Mouse (Mus musculus) retina, postnatal 7 days (tissue): Measurements from ENCODE around the gene Plrg1.

ENCODE experiments used
- DNase-seq: peaks from one replicate; pipeline ENCODE4 v3.0.0-alpha.2; 2012; ENCODE audit warnings: low read depth, low spot score

Plrg1 gene

DNA sequence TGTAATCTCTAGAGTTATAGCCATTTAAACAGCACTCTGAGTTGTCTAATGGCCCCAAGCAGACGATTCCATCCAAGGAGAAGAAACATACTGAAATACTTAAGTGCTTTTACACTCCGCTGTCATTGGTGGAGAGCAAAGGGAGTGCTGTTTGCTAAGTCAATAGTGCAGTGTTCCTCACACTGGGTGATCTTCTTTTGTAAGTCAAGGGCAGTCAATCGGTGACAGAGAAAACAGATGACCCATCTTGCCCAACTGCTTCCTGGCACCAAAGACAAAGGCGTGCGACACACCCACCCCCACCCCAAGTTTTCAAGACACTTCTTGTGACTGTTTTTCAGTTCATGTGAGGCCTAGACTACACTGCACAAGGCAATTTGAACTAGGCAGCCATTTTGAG lies 3.2 kb upstream of the Plrg1 start:
- DNase-seq: no peak

- DNase-seq: no peak
These were observed 2.2 kb upstream of the Plrg1 start for GRCm38 (mm10) chr3:83053126-83053525.

GRCm38 (mm10) chr3:83053758-83054157 lies 1.6 kb upstream of the Plrg1 start:
- peak; percentile 31 for DNase-seq

- DNase-seq: no peak
These were observed 563 bp upstream of the Plrg1 start for GRCm38 (mm10) chr3:83054759-83055158.

- no peak for DNase-seq
These were observed 1.7 kb downstream of the Plrg1 start for GRCm38 (mm10) chr3:83057046-83057445.

- no peak for DNase-seq
These were observed 12.6 kb downstream of the Plrg1 start for GRCm38 (mm10) chr3:83067920-83068319.

GRCm38 (mm10) chr3:83068869-83069268 lies 13.5 kb downstream of the Plrg1 start:
- no peak for DNase-seq

GRCm38 (mm10) chr3:83070231-83070630 lies 14.9 kb downstream of the Plrg1 start:
- no peak for DNase-seq

GRCm38 (mm10) chr3:83076563-83076962 lies 21.2 kb downstream of the Plrg1 start:
- DNase-seq: no peak

GRCm38 (mm10) chr3:83080567-83081055 lies 25.3 kb downstream of the Plrg1 start:
- peak; percentile 46 for DNase-seq

DNA sequence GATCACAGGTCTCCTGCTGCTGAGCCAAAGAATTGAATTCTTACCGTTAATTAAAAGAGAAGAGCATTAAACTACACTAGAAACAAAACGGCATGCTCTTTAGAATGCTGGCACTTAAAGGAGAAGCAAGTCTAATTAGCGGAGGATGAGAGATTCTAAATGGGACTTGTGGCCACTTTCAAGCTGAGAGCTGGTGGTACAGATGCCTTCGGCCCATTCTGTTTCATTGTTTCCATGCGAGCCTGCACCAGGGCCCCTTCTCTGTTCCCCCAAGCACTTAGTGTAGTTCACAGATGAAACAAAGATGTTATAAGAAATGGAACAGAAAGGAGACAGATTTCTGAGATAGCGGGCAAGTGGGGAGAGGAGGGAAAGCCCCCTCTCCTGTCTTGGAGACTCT lies 42.3 kb downstream of the Plrg1 start:
- DNase-seq: no peak

DNA sequence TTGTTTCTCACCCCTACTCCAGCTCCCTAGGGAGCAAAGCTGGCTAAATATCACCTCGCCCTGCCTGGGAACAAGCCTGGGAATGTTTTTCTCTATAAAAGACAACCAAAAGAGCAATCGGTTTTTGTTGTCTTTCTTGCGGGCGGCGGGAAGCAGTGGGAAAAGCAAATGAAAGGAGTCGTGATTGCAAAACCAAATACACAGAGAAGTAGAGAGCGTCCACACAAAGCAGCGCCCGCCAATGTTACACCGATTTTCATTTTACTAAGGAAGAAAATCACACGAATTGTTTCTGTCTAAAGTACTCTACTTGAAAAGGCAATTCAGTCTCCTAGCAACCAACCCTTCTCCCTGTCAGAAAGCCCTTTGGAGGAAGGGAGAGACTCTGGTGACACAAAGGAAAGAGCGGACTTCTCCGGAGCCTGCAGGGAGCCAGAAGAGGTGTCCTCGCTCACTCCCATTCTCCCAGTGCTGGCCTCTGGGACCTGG lies 43.3 kb downstream of the Plrg1 start:
- no peak for DNase-seq

GRCm38 (mm10) chr3:83099139-83099538 lies 43.8 kb downstream of the Plrg1 start:
- no peak for DNase-seq

GRCm38 (mm10) chr3:83099651-83100050 lies 44.3 kb downstream of the Plrg1 start:
- DNase-seq: no peak

- DNase-seq: no peak
These were observed 47.0 kb downstream of the Plrg1 start for GRCm38 (mm10) chr3:83102286-83102685.

- no peak for DNase-seq
These were observed 54.8 kb downstream of the Plrg1 start for GRCm38 (mm10) chr3:83110163-83110562.

GRCm38 (mm10) chr3:83111485-83112261 lies 56.4 kb downstream of the Plrg1 start:
- no peak for DNase-seq

DNA sequence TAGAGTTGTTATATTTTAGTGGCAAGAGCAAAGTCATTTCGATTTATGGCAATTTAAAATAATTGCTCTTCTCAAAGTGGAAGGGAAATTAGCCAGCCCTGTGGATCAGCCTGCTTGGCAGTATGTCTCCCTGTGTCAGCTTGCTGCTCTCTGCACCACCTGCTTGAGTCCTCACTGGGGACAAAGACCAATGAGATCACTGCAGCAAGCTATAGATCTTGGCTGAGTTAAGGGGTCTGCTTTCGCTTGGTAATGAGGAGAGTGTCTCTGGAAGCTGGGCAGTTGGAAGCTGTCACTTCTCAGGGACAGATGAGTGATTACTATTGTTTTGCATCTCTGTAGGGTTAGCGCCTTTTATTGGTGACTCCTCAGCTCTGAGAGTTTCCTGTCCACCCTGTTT lies 57.5 kb downstream of the Plrg1 start:
- DNase-seq: no peak

- no peak for DNase-seq
These were observed 59.6 kb downstream of the Plrg1 start for GRCm38 (mm10) chr3:83114946-83115345.

DNA sequence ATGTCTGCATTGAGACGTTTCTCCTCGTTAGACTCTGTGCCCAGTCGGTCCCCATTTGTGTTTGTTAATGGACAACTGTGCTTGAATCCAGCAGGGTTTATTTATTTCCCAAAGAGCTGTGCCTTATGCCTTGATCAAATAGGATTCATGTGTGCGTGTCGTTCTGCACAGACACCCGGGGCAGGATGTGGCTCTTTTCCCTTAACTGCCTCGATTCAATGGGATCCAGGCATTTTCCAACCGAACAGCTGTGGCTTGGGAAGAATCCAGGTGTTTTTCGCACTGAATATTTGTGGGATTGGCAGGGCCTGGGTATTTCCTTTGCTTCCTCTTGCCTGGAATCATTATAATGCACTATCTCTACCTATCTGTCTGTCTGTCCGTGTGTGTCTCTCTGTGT lies 62.3 kb downstream of the Plrg1 start:
- DNase-seq: no peak
